Mouse (Mus musculus) liver, adult (tissue): ENCODE measurements around the gene Nmnat2.

Experiments used
- GATA4 ChIP-seq: IDR thresholded peaks from 2 replicates; pipeline ENCODE4 v1.6.1; 2014; ENCODE audit warnings: mild to moderate bottlenecking, low read length; ENCODE audit not compliant: insufficient replicate concordance

The Nmnat2 gene

GRCm38 (mm10) chr1:153006761-153007160 lies 52.0 kb downstream of the Nmnat2 start:
- TF ChIP-seq GATA4, result no peak

- TF ChIP-seq GATA4, result no peak
Observed at GRCm38 (mm10) chr1:153007292-153007691, 52.5 kb downstream of the Nmnat2 start.

- no peak for TF ChIP-seq GATA4
Observed at GRCm38 (mm10) chr1:153007824-153008223, 53.0 kb downstream of the Nmnat2 start.

GRCm38 (mm10) chr1:153009338-153009737 lies 54.5 kb downstream of the Nmnat2 start:
- TF ChIP-seq GATA4, result no peak

- no peak for TF ChIP-seq GATA4
Observed at GRCm38 (mm10) chr1:153010353-153011351, 55.9 kb downstream of the Nmnat2 start.

- TF ChIP-seq GATA4, result no peak
Observed at GRCm38 (mm10) chr1:153011544-153011943, 56.8 kb downstream of the Nmnat2 start.

- no peak for TF ChIP-seq GATA4
Observed at GRCm38 (mm10) chr1:153013541-153014288, 58.9 kb downstream of the Nmnat2 start.

GRCm38 (mm10) chr1:153014431-153015186 lies 59.8 kb downstream of the Nmnat2 start:
- TF ChIP-seq GATA4, result no peak

- no peak for TF ChIP-seq GATA4
Observed at GRCm38 (mm10) chr1:153016465-153017163, 61.8 kb downstream of the Nmnat2 start.

- no peak for TF ChIP-seq GATA4
Observed at GRCm38 (mm10) chr1:153019128-153019527, 64.3 kb downstream of the Nmnat2 start.

GRCm38 (mm10) chr1:153019623-153020022 lies 64.8 kb downstream of the Nmnat2 start:
- no peak for TF ChIP-seq GATA4

- TF ChIP-seq GATA4, result no peak
Observed at GRCm38 (mm10) chr1:153021034-153021638, 66.3 kb downstream of the Nmnat2 start.

- TF ChIP-seq GATA4, result no peak
Observed at GRCm38 (mm10) chr1:153023018-153023417, 68.2 kb downstream of the Nmnat2 start.

- no peak for TF ChIP-seq GATA4
Observed at GRCm38 (mm10) chr1:153023875-153024274, 69.1 kb downstream of the Nmnat2 start.

GRCm38 (mm10) chr1:153024453-153024852 lies 69.7 kb downstream of the Nmnat2 start:
- no peak for TF ChIP-seq GATA4

GRCm38 (mm10) chr1:153031345-153031744 lies 76.6 kb downstream of the Nmnat2 start:
- no peak for TF ChIP-seq GATA4
